Mouse (Mus musculus): ENCODE data around the gene Pawr.
A peak's percentile ranks its signal among the peaks of the same experiment; 100 is the strongest.
"Not testable (repeated sequence)": the region's sequence is repeated elsewhere in the genome, so short reads cannot be mapped to it uniquely, and the experiment has no call there.

Pawr gene

GRCm38 (mm10) chr10:108315236-108315635 is 16.7 kb upstream of the Pawr start:
- DNase-seq = no peak

DNA sequence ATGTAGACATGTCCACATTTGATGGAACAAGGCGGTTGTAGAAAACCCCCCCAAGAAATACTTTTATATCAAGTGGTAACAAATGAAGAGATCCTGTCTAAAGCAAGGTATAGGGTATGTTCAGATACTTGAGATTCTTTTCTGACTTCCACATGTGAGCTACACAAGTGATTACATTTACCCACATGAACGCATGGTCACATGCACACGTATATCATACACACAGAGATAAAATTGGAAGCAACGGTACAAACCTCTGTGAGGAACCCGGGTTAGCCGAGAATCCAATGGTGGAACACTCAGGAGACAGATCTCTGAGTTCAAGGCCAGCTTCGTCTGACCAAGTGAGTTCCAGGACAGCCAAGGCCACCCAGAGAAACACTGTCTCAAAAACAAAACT is 3.6 kb upstream of the Pawr start:
- DNase-seq = no peak

GRCm38 (mm10) chr10:108328983-108329382 is 2.9 kb upstream of the Pawr start:
- DNase-seq = no peak

- DNase-seq = no peak
These were observed 2.1 kb upstream of the Pawr start for GRCm38 (mm10) chr10:108329771-108330170.

- DNase-seq = no peak
These were observed 957 bp upstream of the Pawr start for GRCm38 (mm10) chr10:108330964-108331363.

DNA sequence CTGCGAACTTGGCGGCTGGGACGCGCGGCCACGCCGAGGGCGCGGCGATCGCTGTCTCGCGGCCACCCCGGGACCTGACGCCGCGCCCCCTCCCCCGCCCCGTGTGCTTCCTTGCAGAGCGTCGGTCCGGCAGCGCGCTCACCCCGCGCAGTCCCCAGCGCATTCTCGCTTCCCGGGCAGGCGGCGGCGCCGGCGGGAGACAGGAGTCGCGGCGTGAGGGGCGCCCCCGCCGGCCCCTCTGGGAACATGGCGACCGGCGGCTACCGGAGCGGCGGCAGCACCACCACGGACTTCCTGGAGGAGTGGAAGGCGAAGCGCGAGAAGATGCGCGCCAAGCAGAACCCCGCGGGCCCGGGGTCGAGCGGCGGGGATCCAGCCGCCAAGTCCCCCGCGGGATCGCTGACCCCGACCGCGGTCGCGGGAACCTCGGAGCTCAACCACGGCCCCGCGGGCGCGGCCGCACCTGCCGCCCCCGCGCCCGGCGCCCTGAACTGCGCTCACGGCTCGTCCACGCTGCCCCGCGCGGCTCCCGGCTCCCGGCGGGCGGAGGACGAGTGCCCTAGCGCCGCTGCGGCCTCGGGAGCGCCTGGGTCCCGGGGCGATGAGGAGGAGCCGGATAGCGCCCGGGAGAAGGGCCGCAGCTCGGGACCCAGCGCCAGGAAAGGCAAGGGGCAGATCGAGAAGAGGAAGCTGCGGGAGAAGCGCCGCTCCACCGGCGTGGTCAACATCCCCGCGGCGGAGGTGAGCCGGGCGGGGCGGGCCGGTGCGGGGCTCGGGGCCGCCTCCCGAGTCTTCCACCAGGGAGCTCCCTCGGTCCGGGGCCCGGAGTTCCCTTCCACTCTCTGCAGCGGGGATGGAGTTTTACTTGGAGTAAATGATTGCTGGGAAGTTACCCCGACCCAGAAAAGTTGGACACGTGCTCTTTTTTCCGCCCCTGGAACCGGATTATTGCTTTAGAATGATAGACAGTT is 935 bp downstream of the Pawr start:
- peak; percentile 37 for DNase-seq

DNA sequence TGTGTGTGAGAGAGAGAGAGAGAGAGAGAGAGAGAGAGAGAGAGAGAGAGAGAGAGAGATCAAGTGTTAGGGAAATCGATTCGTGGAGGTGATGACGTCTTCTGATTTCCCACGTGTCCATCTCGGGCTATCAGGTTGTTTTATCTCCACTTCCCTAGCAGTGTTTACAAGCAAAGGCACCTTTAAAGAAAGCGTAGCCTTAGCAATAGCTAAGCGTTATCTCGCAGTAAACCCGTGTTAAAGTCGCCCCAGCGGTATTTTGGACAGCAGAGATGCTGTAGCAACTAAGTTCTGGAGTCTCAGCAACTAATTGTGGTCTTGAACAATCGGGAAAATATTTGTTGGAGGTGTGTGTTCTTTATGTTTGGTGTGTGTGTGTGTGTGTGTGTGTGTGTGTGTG is 1.7 kb downstream of the Pawr start:
- no peak for DNase-seq

DNA sequence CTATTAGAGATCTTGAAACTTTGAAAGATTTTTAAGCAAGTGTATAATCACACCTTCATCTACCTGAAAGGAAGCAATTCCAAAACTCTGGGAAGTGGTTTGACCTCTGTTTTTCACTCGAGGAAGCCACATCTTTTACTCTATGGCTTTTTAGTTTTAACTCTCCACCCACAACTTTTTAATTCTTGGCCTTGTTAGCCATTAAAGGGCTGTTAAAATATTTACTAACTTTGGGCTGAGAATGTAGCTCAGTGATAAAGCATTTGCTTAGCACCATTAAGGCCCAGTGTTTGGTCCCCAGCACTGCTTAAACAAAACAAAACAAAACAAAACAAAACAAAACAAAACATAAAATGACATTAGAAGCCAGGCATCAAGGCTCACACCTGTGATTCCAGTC is 2.2 kb downstream of the Pawr start:
- DNase-seq = no peak

DNA sequence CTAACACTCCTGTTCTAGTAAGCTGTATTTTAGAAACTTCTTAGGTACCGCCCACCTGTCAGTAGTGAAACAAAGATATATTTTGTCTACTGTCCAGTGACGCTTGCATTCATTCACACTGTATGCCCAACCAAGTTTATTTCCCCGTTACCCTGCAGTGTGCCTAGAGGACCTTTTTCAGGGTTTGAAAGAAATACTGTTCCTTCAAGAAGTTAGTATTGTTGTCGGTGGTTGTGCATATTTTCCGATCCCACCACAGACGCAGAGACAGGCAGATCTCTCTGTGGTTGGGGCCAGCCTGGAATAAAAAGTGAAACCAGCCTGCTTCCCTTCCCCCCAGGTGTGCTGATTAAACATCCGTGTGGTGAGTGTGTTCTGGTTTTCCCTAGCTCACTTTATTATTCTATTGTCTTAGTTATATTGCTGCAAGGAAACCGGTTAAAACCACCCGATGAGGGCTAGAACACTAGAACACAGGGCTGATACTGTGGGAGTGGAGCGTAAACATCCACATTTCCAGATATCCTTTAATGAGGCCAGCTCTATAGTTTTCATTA is 3.9 kb downstream of the Pawr start:
- DNase-seq = no peak

DNA sequence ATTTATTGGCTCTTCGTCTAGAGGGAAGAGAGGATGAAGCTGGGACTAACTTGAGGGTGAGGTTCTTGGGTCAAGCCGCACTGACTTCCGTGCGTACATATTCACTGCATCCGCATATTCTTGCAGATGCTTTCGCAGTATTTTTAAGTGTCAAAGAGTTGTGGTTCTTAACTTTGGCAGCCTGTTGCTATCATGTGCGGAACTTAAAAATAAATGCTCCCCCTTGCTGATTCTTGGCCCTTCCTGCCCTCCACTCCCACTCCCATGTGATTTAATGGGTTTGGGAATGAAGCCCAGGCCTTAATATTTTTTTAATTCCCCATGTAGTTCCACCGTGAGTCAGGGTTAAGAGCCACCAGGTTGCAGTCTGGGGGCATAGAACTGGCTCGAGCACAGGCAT is 4.7 kb downstream of the Pawr start:
- DNase-seq = no peak

GRCm38 (mm10) chr10:108338055-108338961 is 6.4 kb downstream of the Pawr start:
- no peak for DNase-seq

DNA sequence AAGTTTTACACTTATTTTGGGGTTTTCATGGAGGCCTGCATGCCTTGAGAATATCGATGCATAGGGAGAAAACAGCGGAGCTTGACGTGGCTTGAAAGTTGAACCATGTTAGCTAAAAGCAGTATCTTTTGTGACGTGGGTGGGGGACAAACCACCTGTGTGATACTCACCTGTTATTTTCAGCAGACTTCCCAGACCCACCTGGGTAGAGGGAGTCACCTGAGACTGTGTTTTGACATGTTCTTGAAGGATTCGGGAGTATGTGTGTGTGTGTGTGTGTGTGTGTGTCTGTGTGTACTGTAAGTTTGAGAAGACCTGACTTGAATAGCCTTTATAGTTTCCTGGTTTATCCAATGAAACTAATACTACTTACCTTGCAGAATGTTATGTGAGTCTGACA is 7.2 kb downstream of the Pawr start:
- no peak for DNase-seq

- no peak for DNase-seq
These were observed 8.0 kb downstream of the Pawr start for GRCm38 (mm10) chr10:108339872-108340271.

DNA sequence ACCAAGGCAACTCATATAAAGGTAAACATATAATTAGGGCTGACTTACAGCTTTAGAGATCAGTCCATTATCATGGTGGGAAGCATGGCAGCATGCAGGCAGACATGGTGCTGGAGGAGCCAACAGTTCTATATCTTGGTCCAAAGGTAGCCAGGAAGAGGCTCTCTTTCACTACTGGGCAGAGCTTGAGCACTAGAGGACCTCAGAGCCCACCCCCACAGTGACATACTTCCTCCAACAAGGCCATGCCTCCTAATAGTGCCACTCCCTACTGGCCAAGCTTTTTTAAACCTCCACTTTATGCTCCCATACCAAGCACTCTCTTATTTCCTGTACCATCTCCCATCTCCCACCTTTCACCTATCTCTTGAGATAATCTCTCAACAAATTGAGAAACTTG is 11.8 kb downstream of the Pawr start:
- no peak for DNase-seq

- DNase-seq = no peak
These were observed 13.2 kb downstream of the Pawr start for GRCm38 (mm10) chr10:108345123-108345522.

GRCm38 (mm10) chr10:108346301-108346700 is 14.4 kb downstream of the Pawr start:
- DNase-seq = not testable (repeated sequence)

DNA sequence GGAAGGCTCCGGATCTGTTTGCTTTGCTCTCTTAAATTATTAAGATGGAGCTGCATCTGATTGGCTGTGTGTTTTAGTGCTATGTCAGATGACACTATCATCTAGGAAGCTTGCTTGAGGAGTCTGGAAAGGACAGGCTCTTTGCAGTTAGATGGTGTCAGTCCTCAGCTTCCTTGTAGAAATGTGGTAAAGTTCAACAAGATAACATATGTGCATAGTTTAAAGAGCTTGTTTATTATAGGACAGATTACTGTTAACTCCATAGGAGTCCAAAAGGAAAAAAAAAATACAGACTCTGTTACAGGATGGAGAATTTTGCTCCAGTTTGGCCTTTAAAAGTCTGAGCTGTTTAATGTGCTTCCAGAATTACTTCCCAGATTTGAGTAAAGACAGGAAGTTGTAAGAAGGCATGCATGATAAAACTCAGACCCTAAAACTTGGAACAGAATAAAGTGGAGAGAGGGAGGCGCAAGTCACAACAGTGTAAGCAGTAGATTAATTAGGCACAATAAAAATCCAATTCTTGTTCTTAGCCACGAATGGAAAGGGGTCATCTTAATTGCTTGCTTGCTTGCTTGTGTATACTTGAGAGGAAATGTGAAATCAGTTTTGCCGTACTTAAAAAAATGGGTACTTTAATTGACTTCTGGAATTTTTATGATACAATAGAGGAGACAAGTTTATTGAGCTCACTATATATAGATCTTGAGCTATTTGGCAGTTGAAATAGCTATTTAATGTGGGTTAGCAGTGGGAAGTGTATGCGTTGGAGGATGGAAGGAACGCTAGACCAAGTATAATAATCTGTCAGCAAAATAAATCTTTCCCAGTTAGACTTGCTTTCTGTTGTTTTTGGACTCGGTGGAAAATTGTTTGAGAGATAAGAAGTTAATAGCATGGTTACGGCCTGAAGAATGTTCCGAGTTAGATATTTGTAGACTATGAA is 18.5 kb downstream of the Pawr start:
- no peak for DNase-seq

DNA sequence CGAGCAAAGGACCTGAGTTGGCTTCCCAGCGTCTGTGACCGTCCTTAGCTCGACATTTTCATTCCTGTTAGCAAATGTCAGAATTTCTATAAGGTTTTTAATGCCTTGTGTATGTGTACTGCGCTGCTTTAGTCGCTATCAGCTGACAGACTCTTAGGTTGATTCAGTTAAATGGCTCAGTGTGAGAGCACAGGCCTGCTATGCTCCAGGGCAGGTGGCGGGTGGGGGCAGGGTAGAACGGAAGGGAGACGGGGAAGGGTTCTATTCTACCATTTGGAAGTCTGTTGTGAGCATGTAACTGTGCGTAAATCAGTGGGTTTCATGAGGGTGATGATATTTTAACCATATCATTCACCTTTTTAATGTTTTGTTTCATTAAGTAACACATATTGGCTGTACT is 21.0 kb downstream of the Pawr start:
- DNase-seq = no peak

DNA sequence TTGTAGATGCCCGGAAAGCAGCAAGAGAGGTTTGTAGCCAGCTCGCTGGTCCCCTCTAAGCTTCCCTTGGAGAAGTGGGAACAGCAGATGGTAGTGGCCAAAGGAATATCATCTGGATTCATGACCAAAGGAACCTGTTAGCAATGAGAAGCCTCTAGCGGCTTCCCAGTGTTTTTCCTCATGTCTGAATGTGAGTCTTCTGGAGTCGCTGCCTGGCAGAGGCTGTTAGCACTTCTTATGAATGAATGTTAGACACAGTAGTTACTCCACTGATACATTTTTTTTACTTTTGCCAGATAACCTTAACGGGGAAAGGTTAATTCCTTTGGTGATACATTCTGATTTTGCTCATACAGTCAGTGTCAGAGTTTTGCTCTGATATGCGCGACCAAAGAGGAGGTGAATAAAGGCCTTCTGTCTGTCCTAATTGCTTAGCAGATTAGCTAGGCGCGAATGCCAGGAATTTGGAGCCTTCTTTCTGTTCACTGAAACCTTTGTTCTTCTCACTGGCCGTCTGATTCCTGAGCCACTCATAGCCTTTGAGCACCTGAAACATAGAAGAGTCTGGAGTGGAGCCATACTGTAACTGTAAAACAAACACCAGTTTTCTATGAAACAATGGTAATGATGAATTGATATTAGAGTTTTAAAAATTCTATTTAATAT is 22.9 kb downstream of the Pawr start:
- no peak for DNase-seq

DNA sequence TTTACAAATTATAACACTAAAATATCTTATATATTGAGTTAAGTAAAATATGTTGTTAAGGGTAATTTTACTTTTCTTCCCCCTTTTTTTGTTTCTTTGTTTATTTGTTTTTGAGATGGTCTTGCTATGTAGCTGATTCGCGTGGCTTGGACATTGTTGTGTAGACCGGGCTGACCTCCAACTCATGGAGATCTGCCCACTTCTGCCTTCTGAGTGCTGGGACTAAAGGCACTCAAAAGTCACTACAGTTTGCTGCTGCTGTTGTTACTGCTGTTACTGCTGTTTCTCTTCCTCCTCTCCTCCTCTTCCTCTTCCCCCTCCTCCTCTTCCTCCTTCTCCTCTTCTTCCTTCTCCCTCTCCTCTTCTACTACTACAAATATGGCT is 23.5 kb downstream of the Pawr start:
- DNase-seq = no peak

GRCm38 (mm10) chr10:108356601-108357187 is 24.8 kb downstream of the Pawr start:
- no peak for DNase-seq
